Mouse (Mus musculus): ENCODE results near the gene Adap1.

- no peak for TF ChIP-seq CTCF (IDR thresholded peaks at IDR 0.05; ENCODE audit: borderline replicate concordance, insufficient read depth, low read depth, low read length)
- no peak for TF ChIP-seq POLR2A (IDR thresholded peaks at IDR 0.05; ENCODE audit: borderline replicate concordance, insufficient read depth, low read length)
These were observed 28.3 kb downstream of the Adap1 start for GRCm38 (mm10) chr5:139297092-139297491.
